Mouse (Mus musculus): Measurements from ENCODE around the gene Heyl. TPM values are rescaled to one million over a fixed set of nuclear protein-coding genes. Genes with fewer than 3 reads are reported as not detected.

Gene Heyl
- polyA plus RNA-seq, 1 experiment from 2014 or later = 6.7 TPM

DNA sequence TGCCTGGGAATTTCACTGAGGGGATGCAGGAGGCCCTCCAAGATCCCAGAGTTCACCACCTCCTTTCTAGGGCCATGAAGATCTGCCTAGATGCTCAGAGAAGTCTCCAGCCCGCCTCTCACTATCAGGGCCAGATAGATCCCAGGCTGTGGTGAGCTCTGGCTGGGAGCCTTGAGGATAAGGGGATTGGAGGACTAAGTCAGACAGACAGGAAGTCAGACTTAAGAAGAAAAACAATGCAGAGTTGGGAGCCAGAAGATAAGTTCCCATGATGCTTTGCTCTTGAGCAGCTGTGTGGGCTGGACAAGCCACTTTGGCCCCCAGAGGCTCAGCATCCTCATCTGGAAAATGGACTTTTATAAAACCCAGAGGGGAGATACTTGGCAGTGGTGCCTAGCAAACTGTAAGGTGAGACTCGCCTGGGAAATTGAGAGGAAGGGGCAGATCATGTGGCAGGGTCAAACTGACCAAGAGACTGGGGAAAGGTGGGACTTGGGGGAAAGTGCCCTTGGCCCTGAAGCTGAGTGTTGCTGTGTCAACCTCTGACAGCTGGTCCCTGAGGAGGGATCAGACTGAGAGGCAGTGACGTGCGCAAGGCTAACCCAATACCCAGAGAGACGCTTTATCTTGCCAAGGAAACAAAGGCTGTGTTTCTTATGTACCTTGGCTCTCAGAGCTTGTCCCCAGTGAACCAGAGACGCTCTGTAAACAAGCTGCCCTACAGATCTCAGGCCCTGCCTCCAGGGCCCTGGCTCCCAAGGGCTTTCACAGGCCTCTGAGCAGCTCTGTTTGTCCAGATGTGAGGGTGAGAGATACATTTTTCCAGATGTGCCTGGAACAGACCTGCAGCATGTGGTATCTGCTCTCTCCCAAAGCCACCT lies 4.3 kb downstream of the Heyl start:
- 63% methylated on average over 6 of the region's 6 CpGs for WGBS

DNA sequence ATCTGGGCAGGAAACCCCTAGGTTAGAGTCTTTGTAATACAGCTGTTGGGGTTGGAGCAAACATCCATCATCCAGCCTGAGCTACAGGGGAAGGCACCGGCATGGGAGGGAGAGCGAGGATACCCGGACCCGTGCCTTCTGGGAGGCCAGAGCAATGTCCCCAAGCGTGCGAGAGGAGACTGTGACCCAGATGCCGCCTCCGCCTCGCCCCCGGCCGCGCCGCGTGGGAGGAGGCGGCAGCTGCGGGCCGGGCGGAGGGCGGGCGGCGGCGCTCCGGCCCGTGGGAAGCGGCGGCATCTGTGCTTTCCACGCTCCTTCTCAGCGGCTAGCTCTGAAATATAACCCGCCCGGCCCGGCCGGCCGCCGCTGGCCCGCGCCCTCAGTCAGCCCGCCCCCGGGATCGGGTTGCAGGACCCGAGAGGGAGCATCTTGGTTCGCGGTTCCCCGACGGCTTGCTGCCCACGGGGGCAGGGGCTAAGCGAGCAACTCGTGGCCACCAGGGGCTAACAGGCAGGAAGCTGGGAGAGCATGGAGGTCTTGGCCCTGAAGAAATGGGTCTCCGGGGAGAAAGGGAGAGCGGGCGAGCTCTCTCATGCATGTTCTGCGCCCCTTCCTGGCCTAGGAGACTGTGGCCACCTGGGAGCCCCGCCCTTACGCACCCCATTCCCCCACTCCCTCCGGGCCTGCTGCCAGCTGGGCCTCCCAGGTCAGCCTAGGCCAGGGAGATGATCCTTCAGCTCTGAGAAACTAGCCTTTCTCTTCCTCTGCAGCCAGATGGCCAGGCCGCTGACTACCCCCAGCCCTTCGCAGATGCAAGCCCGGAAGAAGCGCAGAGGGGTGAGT lies 6.2 kb downstream of the Heyl start:
- no peaks in the 10 kb centered on the region for H3K36me3 ChIP-seq (replicated peaks)
- no peaks in the 10 kb centered on the region for H3K9me3 ChIP-seq
- peaks cover 81% of the 10 kb centered on the region for H3K27me3 ChIP-seq (ENCODE audit: poor library complexity, severe bottlenecking)
- peak overlapping the region; percentile 50 for H3K4me3 ChIP-seq
- peak; percentile 53 for DNase-seq (ENCODE audit: extremely low spot score, low spot score)
- peak overlapping the region; percentile 77 for H3K27ac ChIP-seq
- 4% methylated on average over 58 of the region's 58 CpGs for WGBS
- peaks cover 56% of the 10 kb centered on the region for H3K4me1 ChIP-seq

More for the DNA sequence above, 4.3 kb downstream of the Heyl start:
- Histone ChIP-seq H3K27me3 (ENCODE audit: poor library complexity, severe bottlenecking) (peaks cover 99% of the 10 kb centered on the region), H3K4me3 (no peak overlapping the region), H3K4me1 (peaks cover 56% of the 10 kb centered on the region), H3K27ac (no peak overlapping the region), H3K9me3 (no peaks in the 10 kb centered on the region), H3K36me3 (replicated peaks) (no peaks in the 10 kb centered on the region)
- no peak for DNase-seq (ENCODE audit: extremely low spot score, low spot score)

DNA sequence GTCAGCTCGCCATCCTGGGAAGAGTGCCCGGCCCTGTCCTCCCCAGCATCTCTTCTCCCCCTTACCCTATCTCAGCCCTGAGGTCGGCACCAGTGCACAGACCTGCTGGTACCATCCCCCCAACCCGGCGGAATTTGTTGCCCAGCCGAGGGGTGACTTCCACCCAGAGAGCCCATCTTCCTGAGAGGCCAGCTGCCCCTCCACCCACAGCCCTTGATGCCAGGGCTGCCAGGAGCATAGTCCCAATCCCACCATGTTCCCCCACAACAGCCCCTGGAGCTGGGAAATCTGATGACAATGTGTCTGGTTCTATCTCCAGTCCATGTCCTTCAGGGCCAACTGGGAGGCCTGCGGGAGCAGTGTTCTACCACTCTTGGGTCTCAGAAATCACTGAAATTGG lies 12.9 kb downstream of the Heyl start:
- no peak overlapping the region for H3K27ac ChIP-seq
- H3K4me1 ChIP-seq = peaks cover 42% of the 10 kb centered on the region
- no peaks in the 10 kb centered on the region for H3K36me3 ChIP-seq (replicated peaks)
- H3K9me3 ChIP-seq = no peaks in the 10 kb centered on the region
- H3K27me3 ChIP-seq (ENCODE audit: poor library complexity, severe bottlenecking) = peaks cover 20% of the 10 kb centered on the region
- DNase-seq (ENCODE audit: extremely low spot score, low spot score) = no peak
- 87% methylated on average over 7 of the region's 7 CpGs for WGBS
- H3K4me3 ChIP-seq = no peak overlapping the region

DNA sequence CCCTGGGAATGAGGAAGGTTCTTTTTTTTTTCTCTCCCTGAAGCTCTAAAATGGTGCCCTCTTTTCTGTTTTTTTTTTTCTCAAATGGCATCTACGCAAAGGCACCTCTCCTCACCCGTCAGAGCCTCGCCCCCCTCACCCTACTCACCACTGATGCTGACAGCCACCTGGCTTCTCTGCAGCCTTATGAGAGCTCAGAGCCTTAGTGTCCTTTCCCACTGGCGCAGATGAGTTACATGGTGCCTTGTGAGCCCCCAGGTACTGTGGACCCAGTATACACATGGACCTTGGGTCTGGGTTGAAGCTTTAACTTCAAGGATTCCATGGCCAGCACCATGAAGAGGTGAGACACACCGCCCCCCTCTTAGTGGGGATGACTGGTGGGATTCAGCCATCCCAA lies 13.3 kb downstream of the Heyl start:
- Histone ChIP-seq H3K36me3 (replicated peaks) (no peaks in the 10 kb centered on the region), H3K27ac (no peak overlapping the region), H3K4me1 (peaks cover 43% of the 10 kb centered on the region), H3K9me3 (no peaks in the 10 kb centered on the region), H3K4me3 (no peak overlapping the region), H3K27me3 (ENCODE audit: poor library complexity, severe bottlenecking) (peaks cover 16% of the 10 kb centered on the region)
- DNase-seq (ENCODE audit: extremely low spot score, low spot score) = no peak
- WGBS = 92% methylated on average over 5 of the region's 5 CpGs

DNA sequence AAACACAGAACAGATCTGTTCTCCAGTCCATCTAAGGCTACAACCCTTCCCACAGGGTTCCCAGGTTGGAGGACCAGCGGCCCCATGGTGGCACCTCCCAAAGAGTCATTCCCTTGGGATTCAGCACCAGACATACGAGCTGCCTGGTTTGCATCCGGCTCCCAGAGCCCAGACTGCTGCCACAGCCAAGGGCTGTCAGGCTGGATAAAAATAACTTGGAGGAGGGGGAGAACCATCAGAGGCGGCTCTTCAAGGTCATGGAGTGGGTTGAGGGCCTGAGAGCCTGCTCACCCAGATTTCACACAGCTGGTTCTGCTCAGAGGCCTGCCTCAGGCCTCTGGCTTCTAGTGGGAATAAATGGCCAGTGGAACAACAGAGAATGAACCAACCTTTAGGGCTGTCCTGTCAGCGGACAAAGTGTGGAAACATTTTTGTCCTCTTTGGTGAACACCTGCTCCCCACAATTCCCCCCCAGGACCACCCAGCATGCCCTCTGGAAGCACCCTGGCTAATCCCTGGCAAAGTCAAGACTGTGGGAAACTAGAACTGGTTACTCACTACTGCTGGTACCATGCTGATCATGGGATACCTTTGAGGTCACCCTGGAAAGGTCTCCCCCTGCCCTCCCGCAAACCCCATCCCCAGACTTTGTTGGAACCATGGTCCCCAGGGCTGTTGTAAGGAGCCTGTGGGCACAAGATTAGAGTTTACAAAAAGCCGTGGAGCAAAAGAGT lies 14.0 kb downstream of the Heyl start:
- WGBS = 71% methylated on average over 7 of the region's 7 CpGs
- H3K9me3 ChIP-seq = no peaks in the 10 kb centered on the region
- no peak overlapping the region for H3K4me3 ChIP-seq
- H3K27me3 ChIP-seq (ENCODE audit: poor library complexity, severe bottlenecking) = peaks cover 10% of the 10 kb centered on the region; the same call in 1 of the 2 replicates
- no peak for DNase-seq (ENCODE audit: extremely low spot score, low spot score)
- no peaks in the 10 kb centered on the region for H3K36me3 ChIP-seq (replicated peaks)
- no peak overlapping the region for H3K27ac ChIP-seq
- peaks cover 43% of the 10 kb centered on the region for H3K4me1 ChIP-seq

DNA sequence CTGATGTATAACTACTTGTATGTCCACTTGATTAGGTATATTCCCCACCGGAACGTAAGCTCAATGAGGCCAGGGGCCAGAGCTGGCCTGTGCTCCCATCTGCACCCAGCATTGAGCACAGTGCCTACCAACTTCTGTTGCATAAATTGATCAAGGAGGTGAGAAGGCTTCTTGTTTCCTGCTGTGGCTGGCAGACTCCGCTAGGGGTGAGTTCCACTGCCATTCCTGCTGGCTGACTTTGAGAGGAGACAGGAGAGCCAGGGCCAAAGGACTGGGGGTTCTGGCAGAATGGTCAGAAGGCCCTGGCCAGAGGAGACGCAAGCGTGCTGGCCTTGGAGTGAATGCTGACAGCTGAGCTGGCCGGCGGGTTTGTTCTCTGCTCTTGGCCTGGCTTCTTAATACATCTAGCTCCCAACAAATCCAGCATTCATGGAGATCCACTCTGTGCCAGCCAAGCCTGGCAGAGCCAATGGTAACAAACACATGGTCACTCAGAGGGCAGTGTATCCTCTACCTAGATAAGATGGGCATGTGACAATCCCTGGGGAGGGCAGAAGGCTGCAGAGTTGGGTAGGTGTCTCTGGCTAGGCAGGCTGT lies 15.7 kb downstream of the Heyl start:
- no peaks in the 10 kb centered on the region for H3K36me3 ChIP-seq (replicated peaks)
- WGBS = 79% methylated on average over 7 of the region's 7 CpGs
- no peak overlapping the region for H3K27ac ChIP-seq
- H3K4me3 ChIP-seq = no peak overlapping the region
- DNase-seq (ENCODE audit: extremely low spot score, low spot score) = no peak
- H3K27me3 ChIP-seq (ENCODE audit: poor library complexity, severe bottlenecking) = peaks cover 6% of the 10 kb centered on the region; the same call in 1 of the 2 replicates
- peaks cover 34% of the 10 kb centered on the region for H3K4me1 ChIP-seq
- no peaks in the 10 kb centered on the region for H3K9me3 ChIP-seq

DNA sequence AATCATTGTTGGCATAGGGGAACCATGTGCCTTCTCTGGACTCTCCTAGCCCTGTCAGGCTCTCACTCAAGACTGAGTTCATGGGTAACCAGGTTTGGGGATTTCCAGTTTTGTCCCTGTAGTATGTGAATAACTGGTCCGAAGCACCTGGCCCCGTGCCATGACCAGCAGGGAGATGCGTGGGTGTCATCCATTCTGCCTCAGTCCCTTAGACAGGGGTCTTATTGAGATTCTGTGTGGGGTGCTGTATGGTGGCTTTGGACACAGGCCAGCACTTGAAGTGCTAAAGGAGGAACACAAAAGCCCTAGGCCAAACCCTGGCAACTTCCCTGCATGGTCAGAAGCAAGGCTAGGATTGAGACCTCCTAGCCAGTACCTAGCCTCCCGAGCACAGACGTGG lies 18.9 kb downstream of the Heyl start:
- no peaks in the 10 kb centered on the region for H3K27me3 ChIP-seq (ENCODE audit: poor library complexity, severe bottlenecking)
- H3K4me3 ChIP-seq = no peak overlapping the region
- no peak for DNase-seq (ENCODE audit: extremely low spot score, low spot score)
- H3K27ac ChIP-seq = no peak overlapping the region
- WGBS = 91% methylated on average over 5 of the region's 5 CpGs
- no peaks in the 10 kb centered on the region for H3K9me3 ChIP-seq
- peaks cover 18% of the 10 kb centered on the region for H3K4me1 ChIP-seq
- H3K36me3 ChIP-seq (replicated peaks) = no peaks in the 10 kb centered on the region

DNA sequence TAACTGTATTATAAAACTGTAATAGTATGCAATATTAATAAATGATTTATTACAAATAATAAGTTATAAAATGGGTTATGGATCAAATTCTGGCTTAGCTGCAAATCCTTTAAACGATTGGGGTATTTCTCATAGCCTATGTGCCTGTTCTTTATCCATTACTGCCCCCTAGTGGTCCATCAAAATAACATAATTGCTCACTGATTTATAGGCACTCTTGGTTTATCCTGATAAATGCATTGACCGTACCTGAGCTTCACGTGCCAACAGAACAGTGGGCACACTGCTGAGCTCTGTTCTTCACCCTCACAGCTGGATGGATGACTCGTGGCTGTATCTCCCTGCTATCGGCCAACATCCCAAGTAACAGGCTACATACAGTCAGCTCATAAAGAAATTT lies 21.3 kb downstream of the Heyl start:
- no peak overlapping the region for H3K27ac ChIP-seq
- WGBS = 33% methylated on average over 5 of the region's 5 CpGs
- no peak for DNase-seq (ENCODE audit: extremely low spot score, low spot score)
- H3K4me3 ChIP-seq = no peak overlapping the region
- no peaks in the 10 kb centered on the region for H3K9me3 ChIP-seq
- no peaks in the 10 kb centered on the region for H3K36me3 ChIP-seq (replicated peaks)
- 0 out of 2 replicates have a peak, but pooled peaks cover 3% of the 10 kb centered on the region for H3K27me3 ChIP-seq (ENCODE audit: poor library complexity, severe bottlenecking)
- H3K4me1 ChIP-seq = 0 out of 2 replicates have a peak, but pooled peaks cover 2% of the 10 kb centered on the region

DNA sequence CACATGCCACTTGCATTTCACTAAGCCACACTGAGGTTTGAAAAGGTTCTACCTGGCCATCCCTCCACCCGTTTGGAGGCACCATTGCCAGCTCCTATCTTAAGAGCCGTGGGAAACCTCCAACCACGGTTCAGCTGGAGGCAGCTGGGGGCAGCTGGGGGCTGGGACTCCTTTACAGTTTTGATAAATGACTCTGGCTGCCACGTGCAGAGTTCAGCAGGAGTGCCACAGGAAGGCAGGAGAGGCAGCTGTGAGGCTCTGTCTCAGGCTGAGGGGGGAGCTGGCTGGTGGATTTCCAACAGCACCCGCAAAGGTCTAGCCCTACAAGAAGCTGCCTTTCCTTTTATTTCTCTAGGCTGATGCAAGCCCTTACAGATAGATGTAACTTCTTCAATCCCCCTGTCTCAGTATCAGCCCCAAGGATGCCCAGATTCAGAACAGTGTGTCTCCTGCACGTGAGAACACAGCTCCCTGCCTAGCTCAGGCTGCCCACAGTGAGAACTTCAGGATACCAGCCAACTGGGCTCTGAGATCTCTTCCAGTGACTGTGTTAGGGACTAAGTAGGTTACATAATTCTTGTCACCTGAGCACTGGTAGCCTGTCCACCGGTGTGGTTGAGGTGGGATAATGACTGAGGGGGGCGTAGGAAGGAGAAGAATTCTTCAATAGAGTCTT lies 26.9 kb downstream of the Heyl start:
- no peak overlapping the region for H3K4me3 ChIP-seq
- 60% methylated on average over 8 of the region's 8 CpGs for WGBS
- no peaks in the 10 kb centered on the region for H3K9me3 ChIP-seq
- no peaks in the 10 kb centered on the region for H3K36me3 ChIP-seq (replicated peaks)
- no peak for DNase-seq (ENCODE audit: extremely low spot score, low spot score)
- H3K27ac ChIP-seq = no peak overlapping the region
- H3K27me3 ChIP-seq (ENCODE audit: poor library complexity, severe bottlenecking) = 0 out of 2 replicates have a peak, but pooled peaks cover 3% of the 10 kb centered on the region
- peaks cover 8% of the 10 kb centered on the region; the same call in 1 of the 2 replicates for H3K4me1 ChIP-seq

DNA sequence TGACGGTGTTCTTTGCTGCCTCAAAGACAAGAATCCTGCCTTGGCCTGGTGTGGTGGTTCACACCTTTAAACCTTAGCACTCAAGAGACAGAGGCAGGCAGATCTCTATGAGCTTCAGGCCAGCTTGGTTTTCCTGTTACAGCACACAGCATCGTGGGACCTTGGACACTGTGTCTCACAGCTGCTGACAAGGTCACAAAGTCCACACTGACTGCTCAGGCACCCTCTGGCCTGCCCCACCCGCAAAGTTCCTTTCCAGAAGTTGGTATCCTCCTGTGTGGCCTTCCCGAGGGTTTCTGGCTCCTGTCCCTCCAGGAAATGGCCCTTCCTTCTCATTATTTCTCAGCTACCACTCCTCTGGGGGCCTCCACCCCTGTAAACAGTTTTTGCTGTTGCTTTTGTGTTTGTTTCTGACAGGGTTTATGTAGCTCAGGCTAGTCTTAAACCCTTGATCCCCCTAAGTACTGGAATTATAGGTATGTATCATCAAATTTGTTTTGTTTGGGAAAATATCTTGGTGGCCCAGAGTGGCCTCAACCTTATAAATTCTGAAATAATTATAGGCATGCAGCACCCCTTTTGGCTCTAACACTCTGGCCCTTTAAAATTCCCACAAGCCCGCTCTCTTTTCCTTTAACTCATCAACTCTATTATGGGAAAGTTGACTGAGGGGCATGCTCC lies 28.5 kb downstream of the Heyl start, which contains the start of gene Pabpc4:
TSS of gene Pabpc4 (plus strand) at position 631 of the 681 bp plus-strand sequence.
- 0 out of 2 replicates have a peak, but pooled peaks cover 3% of the 10 kb centered on the region for H3K27me3 ChIP-seq (ENCODE audit: poor library complexity, severe bottlenecking)
- no peaks in the 10 kb centered on the region for H3K9me3 ChIP-seq
- H3K4me3 ChIP-seq = no peak within 1 kb of the TSS
- H3K27ac ChIP-seq = no peak within 1 kb of the TSS
- no peak for DNase-seq (ENCODE audit: extremely low spot score, low spot score)
- H3K4me1 ChIP-seq = peaks cover 8% of the 10 kb centered on the region; the same call in 1 of the 2 replicates
- WGBS = 81% methylated on average over 5 of the region's 5 CpGs
- no peaks in the 10 kb centered on the region for H3K36me3 ChIP-seq (replicated peaks)

DNA sequence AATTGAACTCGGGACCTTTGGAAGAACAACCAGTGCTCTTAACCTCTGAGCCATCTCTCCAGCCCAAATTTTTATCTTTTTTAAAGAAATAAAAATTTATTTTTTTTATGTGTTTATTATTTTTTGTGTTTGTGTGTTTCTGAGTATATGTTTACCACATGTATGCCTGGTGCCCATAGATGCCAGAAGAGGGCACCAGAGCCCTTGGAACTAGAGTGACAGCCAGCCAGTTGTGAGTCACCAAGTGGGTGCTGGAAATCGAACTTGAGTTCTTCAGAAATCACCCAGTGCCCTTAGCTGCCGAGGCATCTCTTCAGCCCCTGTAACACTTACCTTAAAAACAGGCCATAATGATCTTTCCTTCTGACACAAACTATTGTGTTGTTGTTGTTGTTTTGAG lies 37.7 kb downstream of the Heyl start:
- Histone ChIP-seq H3K36me3 (replicated peaks) (no peaks in the 10 kb centered on the region), H3K27ac (no peak overlapping the region), H3K9me3 (no peaks in the 10 kb centered on the region), H3K27me3 (ENCODE audit: poor library complexity, severe bottlenecking) (no peaks in the 10 kb centered on the region), H3K4me1 (no peaks in the 10 kb centered on the region), H3K4me3 (no peak overlapping the region)
- DNase-seq (ENCODE audit: extremely low spot score, low spot score) = no peak
- WGBS = 87% methylated on average over 3 of the region's 3 CpGs
